Mouse (Mus musculus): Measurements from ENCODE around the gene 1700057G04Rik. TPM values are rescaled to one million over a fixed set of nuclear protein-coding genes. Genes with fewer than 3 reads are reported as not detected.

The 1700057G04Rik gene
- polyA plus RNA-seq (2014; fragmentation: Nextera tagmentation; extraction: Ambion mirVana) = not detected in 2 replicates

- Histone ChIP-seq H3K27me3 (replicated peaks; ENCODE audit: control insufficient read depth, insufficient read depth, low read length) (no peaks in the 10 kb centered on the region), H3K36me3 (ENCODE audit: control insufficient read depth, insufficient read depth, low read length) (no peaks in the 10 kb centered on the region), H3K4me1 (ENCODE audit: control insufficient read depth, insufficient read depth, low read length) (no peaks in the 10 kb centered on the region), H3K9ac (ENCODE audit: low read length) (no peak within 1 kb of the TSS), H3K27ac (ENCODE audit: low read depth, low read length) (no peak within 1 kb of the TSS), H3K4me3 (ENCODE audit: low read depth, low read length) (no peak within 1 kb of the TSS), H3K9me3 (replicated peaks; ENCODE audit: control insufficient read depth, low read length) (no peaks in the 10 kb centered on the region), H3K4me2 (ENCODE audit: low read length) (no peak within 1 kb of the TSS)
- ATAC-seq = no peak
- DNase-seq (ENCODE audit: low spot score) = no peak
- 91% methylated on average over 1 of the region's 1 CpGs for WGBS
Measured at GRCm38 (mm10) chr9:92309077-92309476, at the start of gene 1700057G04Rik. Gene 1700057G04Rik (plus strand): TSS chr9:92309377.

DNA sequence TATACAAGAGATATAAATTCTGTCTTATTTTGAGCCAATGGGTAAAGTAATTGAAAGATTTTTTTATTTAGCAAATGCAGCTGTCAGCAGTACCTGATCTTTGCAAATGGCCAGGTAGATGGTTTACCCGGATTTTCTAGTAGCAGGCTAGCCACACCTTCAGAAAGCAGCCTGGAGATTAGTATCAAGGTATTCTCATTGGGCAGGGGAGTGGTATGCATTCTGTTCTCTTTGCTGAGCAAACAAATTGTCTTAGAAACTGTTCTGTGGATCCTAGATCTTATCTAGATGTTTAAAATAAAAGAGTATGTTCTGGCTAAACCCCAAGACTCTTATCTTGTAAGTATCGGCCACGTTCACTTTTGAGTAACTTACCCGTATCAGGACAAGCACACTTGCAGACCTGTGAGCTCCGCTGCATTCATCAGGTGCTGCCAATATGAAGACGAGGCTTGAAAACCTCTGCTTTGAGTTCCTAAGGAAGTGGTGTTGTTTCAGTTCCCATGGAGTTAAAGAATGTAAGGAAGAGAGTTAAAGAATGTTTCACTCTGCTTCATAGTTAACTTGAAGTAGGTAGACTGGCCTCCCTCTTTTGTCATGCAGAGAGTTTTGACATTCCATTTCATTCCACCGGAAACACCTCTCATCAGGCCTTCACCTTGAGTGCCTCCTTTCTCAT is 48.6 kb upstream of the 1700057G04Rik start:
- H3K4me1 ChIP-seq (ENCODE audit: control insufficient read depth, insufficient read depth, low read length) = no peaks in the 10 kb centered on the region
- 84% methylated on average over 7 of the region's 7 CpGs for WGBS
- H3K27ac ChIP-seq (ENCODE audit: low read depth, low read length) = no peak overlapping the region
- H3K9me3 ChIP-seq (replicated peaks; ENCODE audit: control insufficient read depth, low read length) = no peaks in the 10 kb centered on the region
- no peak for ATAC-seq
- H3K4me2 ChIP-seq (ENCODE audit: low read length) = no peak overlapping the region
- no peak for DNase-seq (ENCODE audit: low spot score)
- no peak overlapping the region for H3K4me3 ChIP-seq (ENCODE audit: low read depth, low read length)
- no peaks in the 10 kb centered on the region for H3K27me3 ChIP-seq (replicated peaks; ENCODE audit: control insufficient read depth, insufficient read depth, low read length)
- no peak overlapping the region for H3K9ac ChIP-seq (ENCODE audit: low read length)
- no peaks in the 10 kb centered on the region for H3K36me3 ChIP-seq (ENCODE audit: control insufficient read depth, insufficient read depth, low read length)

GRCm38 (mm10) chr9:92265719-92266118 is 43.5 kb upstream of the 1700057G04Rik start:
- Histone ChIP-seq H3K27me3 (replicated peaks; ENCODE audit: control insufficient read depth, insufficient read depth, low read length) (no peaks in the 10 kb centered on the region), H3K27ac (ENCODE audit: low read depth, low read length) (no peak overlapping the region), H3K4me1 (ENCODE audit: control insufficient read depth, insufficient read depth, low read length) (no peaks in the 10 kb centered on the region), H3K4me2 (ENCODE audit: low read length) (no peak overlapping the region), H3K36me3 (ENCODE audit: control insufficient read depth, insufficient read depth, low read length) (no peaks in the 10 kb centered on the region), H3K9me3 (replicated peaks; ENCODE audit: control insufficient read depth, low read length) (no peaks in the 10 kb centered on the region), H3K9ac (ENCODE audit: low read length) (no peak overlapping the region), H3K4me3 (ENCODE audit: low read depth, low read length) (no peak overlapping the region)
- ATAC-seq (no peak), DNase-seq (ENCODE audit: low spot score) (no peak)
- WGBS = 82% methylated on average over 4 of the region's 4 CpGs

DNA sequence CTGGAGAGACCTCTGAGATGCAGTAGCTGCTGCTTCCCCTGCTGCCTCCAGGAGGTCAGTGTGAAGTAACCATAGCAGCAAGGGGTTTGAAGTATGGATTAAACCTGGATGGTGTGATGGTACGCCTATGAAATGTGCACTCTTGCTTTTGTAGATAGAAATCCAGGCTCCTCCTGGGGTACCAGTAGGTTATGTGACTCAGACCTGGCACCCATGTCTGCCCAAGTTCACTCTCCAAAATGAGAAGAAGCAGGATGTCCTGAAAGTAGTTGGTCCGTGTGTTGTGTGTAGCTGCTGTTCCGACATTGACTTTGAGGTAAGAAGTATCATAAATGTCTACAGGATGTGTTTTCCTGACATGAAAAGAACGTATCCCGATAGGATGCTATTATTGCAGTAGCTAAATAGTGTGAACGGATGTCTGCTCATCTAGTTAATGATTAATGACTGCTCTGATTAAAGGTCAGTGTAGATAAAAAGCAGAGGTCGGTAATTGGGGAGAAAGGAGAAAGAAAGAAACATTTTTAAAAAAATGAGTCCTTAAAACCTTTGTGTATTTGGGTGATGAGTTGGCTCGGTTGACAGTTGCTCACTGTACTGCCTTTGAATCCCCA is 42.5 kb upstream of the 1700057G04Rik start:
- H3K9me3 ChIP-seq (replicated peaks; ENCODE audit: control insufficient read depth, low read length) = no peaks in the 10 kb centered on the region
- no peak for ATAC-seq
- H3K4me2 ChIP-seq (ENCODE audit: low read length) = no peak overlapping the region
- no peaks in the 10 kb centered on the region for H3K4me1 ChIP-seq (ENCODE audit: control insufficient read depth, insufficient read depth, low read length)
- no peak for DNase-seq (ENCODE audit: low spot score)
- no peak overlapping the region for H3K9ac ChIP-seq (ENCODE audit: low read length)
- H3K27me3 ChIP-seq (replicated peaks; ENCODE audit: control insufficient read depth, insufficient read depth, low read length) = no peaks in the 10 kb centered on the region
- WGBS = 90% methylated on average over 8 of the region's 8 CpGs
- no peaks in the 10 kb centered on the region for H3K36me3 ChIP-seq (ENCODE audit: control insufficient read depth, insufficient read depth, low read length)
- no peak overlapping the region for H3K27ac ChIP-seq (ENCODE audit: low read depth, low read length)
- H3K4me3 ChIP-seq (ENCODE audit: low read depth, low read length) = no peak overlapping the region

GRCm38 (mm10) chr9:92267732-92268131 is 41.4 kb upstream of the 1700057G04Rik start:
- H3K27me3 ChIP-seq (replicated peaks; ENCODE audit: control insufficient read depth, insufficient read depth, low read length) = no peaks in the 10 kb centered on the region
- H3K9me3 ChIP-seq (replicated peaks; ENCODE audit: control insufficient read depth, low read length) = no peaks in the 10 kb centered on the region
- H3K4me1 ChIP-seq (ENCODE audit: control insufficient read depth, insufficient read depth, low read length) = no peaks in the 10 kb centered on the region
- DNase-seq (ENCODE audit: low spot score) (no peak), ATAC-seq (no peak)
- no peak overlapping the region for H3K27ac ChIP-seq (ENCODE audit: low read depth, low read length)
- no peak overlapping the region for H3K9ac ChIP-seq (ENCODE audit: low read length)
- no peak overlapping the region for H3K4me2 ChIP-seq (ENCODE audit: low read length)
- H3K36me3 ChIP-seq (ENCODE audit: control insufficient read depth, insufficient read depth, low read length) = no peaks in the 10 kb centered on the region
- 93% methylated on average over 1 of the region's 1 CpGs for WGBS
- no peak overlapping the region for H3K4me3 ChIP-seq (ENCODE audit: low read depth, low read length)

DNA sequence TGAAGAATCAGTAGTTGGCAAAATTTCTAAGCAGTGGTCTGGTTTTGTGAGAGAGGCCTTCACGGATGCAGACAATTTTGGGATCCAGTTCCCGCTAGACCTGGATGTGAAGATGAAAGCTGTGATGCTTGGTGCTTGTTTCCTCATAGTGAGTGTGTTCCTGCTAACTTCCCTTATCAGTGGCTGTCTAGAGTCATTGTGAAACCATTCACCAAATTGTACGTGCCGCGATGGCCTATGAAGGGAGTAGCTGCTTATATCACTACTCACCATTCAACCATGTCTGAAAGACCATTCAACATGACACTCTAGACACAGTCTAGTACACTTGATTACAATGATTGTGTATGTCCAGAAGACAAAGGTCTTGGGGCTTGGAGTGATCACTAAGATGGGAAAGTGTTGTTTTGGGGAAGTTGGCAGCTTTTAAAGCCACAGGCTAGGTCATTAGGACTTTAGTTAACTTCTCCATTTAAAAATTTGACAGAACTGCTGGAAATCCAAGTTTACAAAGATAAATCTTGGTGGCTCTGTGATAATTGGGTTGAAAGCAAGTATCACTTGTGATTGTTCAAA is 39.3 kb upstream of the 1700057G04Rik start:
- 95% methylated on average over 5 of the region's 5 CpGs for WGBS

GRCm38 (mm10) chr9:92270927-92271326 is 38.2 kb upstream of the 1700057G04Rik start:
- no peak overlapping the region for H3K4me3 ChIP-seq (ENCODE audit: low read depth, low read length)
- WGBS = 59% methylated on average over 4 of the region's 4 CpGs
- no peaks in the 10 kb centered on the region for H3K4me1 ChIP-seq (ENCODE audit: control insufficient read depth, insufficient read depth, low read length)
- H3K9ac ChIP-seq (ENCODE audit: low read length) = no peak overlapping the region
- no peak overlapping the region for H3K27ac ChIP-seq (ENCODE audit: low read depth, low read length)
- no peaks in the 10 kb centered on the region for H3K27me3 ChIP-seq (replicated peaks; ENCODE audit: control insufficient read depth, insufficient read depth, low read length)
- H3K4me2 ChIP-seq (ENCODE audit: low read length) = no peak overlapping the region
- ATAC-seq (no peak), DNase-seq (ENCODE audit: low spot score) (peak; percentile 28)
- no peaks in the 10 kb centered on the region for H3K36me3 ChIP-seq (ENCODE audit: control insufficient read depth, insufficient read depth, low read length)
- H3K9me3 ChIP-seq (replicated peaks; ENCODE audit: control insufficient read depth, low read length) = no peaks in the 10 kb centered on the region

More for the DNA sequence above, 39.3 kb upstream of the 1700057G04Rik start:
- Histone ChIP-seq H3K27ac (ENCODE audit: low read depth, low read length) (no peak overlapping the region), H3K4me1 (ENCODE audit: control insufficient read depth, insufficient read depth, low read length) (no peaks in the 10 kb centered on the region), H3K9me3 (replicated peaks; ENCODE audit: control insufficient read depth, low read length) (no peaks in the 10 kb centered on the region), H3K4me3 (ENCODE audit: low read depth, low read length) (no peak overlapping the region), H3K9ac (ENCODE audit: low read length) (no peak overlapping the region), H3K36me3 (ENCODE audit: control insufficient read depth, insufficient read depth, low read length) (no peaks in the 10 kb centered on the region), H3K4me2 (ENCODE audit: low read length) (no peak overlapping the region), H3K27me3 (replicated peaks; ENCODE audit: control insufficient read depth, insufficient read depth, low read length) (no peaks in the 10 kb centered on the region)
- no peak for ATAC-seq
- no peak for DNase-seq (ENCODE audit: low spot score)

- Histone ChIP-seq H3K27ac (ENCODE audit: low read depth, low read length) (no peak overlapping the region), H3K4me1 (ENCODE audit: control insufficient read depth, insufficient read depth, low read length) (no peaks in the 10 kb centered on the region), H3K4me2 (ENCODE audit: low read length) (no peak overlapping the region), H3K9me3 (replicated peaks; ENCODE audit: control insufficient read depth, low read length) (no peaks in the 10 kb centered on the region), H3K9ac (ENCODE audit: low read length) (no peak overlapping the region), H3K4me3 (ENCODE audit: low read depth, low read length) (no peak overlapping the region), H3K27me3 (replicated peaks; ENCODE audit: control insufficient read depth, insufficient read depth, low read length) (no peaks in the 10 kb centered on the region), H3K36me3 (ENCODE audit: control insufficient read depth, insufficient read depth, low read length) (no peaks in the 10 kb centered on the region)
- 94% methylated on average over 4 of the region's 4 CpGs for WGBS
- no peak for ATAC-seq
- no peak for DNase-seq (ENCODE audit: low spot score)
Measured at GRCm38 (mm10) chr9:92272650-92273049, 36.5 kb upstream of the 1700057G04Rik start.

DNA sequence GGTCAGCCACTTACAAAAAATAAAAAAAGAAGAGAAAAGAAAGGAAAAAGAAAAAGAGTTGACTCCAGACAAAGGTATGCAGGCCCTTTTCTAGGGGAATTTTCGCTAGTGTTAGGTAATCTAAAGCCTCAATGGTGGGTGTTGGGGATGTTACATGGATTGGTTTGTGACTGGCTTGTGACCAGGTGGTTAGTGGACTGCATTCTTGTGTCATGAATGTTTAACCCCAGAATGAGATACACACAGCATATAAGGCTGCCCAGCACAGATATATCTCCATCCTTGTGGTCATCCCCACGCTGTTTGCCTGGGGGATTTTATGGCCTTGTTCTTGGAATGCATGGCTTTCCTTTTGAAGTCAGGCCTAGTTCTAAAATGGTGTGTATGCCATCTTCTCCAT is 35.9 kb upstream of the 1700057G04Rik start:
- no peaks in the 10 kb centered on the region for H3K9me3 ChIP-seq (replicated peaks; ENCODE audit: control insufficient read depth, low read length)
- no peaks in the 10 kb centered on the region for H3K27me3 ChIP-seq (replicated peaks; ENCODE audit: control insufficient read depth, insufficient read depth, low read length)
- 86% methylated on average over 2 of the region's 2 CpGs for WGBS
- H3K27ac ChIP-seq (ENCODE audit: low read depth, low read length) = no peak overlapping the region
- no peaks in the 10 kb centered on the region for H3K4me1 ChIP-seq (ENCODE audit: control insufficient read depth, insufficient read depth, low read length)
- no peak overlapping the region for H3K9ac ChIP-seq (ENCODE audit: low read length)
- H3K4me3 ChIP-seq (ENCODE audit: low read depth, low read length) = no peak overlapping the region
- no peaks in the 10 kb centered on the region for H3K36me3 ChIP-seq (ENCODE audit: control insufficient read depth, insufficient read depth, low read length)
- no peak for DNase-seq (ENCODE audit: low spot score)
- no peak for ATAC-seq
- no peak overlapping the region for H3K4me2 ChIP-seq (ENCODE audit: low read length)

Measured in forebrain, embryonic 14.5 days (tissue).